Mouse (Mus musculus) kidney, embryonic 16.5 days (tissue): ENCODE results near the gene Nav2. TPM values are rescaled to one million over a fixed set of nuclear protein-coding genes. Genes with fewer than 3 reads are reported as not detected.
A peak's percentile ranks its signal among the peaks of the same experiment; 100 is the strongest.

ENCODE experiments used
- ATAC-seq: fragments of 200-750 bp; cut with Nextera tagmentation; 2 replicates; pipeline ENCODE4 v1.8.0; 2017; ENCODE audit warnings: moderate TSS enrichment; ENCODE audit not compliant: low FRiP score, low TSS enrichment
- H3K27ac ChIP-seq: fragments of 300-500 bp; sonication (generic); 2 replicates; pipeline ENCODE4 v1.5.1; 2014; ENCODE audit warnings: low read length
- H3K27me3 ChIP-seq: fragments of 300-500 bp; sonication (generic); 2 replicates; pipeline ENCODE4 v1.6.1; 2014; ENCODE audit warnings: low read length, control low read depth, mixed read lengths; ENCODE audit not compliant: insufficient read depth
- H3K36me3 ChIP-seq: fragments of 300-500 bp; sonication (generic); 2 replicates; pipeline ENCODE4 v1.6.1; 2014; ENCODE audit warnings: low read length, control low read depth, mixed read lengths; ENCODE audit not compliant: insufficient read depth
- H3K4me1 ChIP-seq: fragments of 300-500 bp; sonication (generic); 2 replicates; pipeline ENCODE4 v1.6.1; 2014; ENCODE audit warnings: low read length, control low read depth, mixed read lengths; ENCODE audit not compliant: insufficient read depth
- H3K4me2 ChIP-seq: fragments of 300-500 bp; sonication (generic); replicated peaks from 2 replicates; pipeline ENCODE4 v1.6.1; 2014; ENCODE audit warnings: low read depth, low read length
- H3K4me3 ChIP-seq: fragments of 300-500 bp; sonication (generic); 2 replicates; pipeline ENCODE4 v1.5.1; 2014; ENCODE audit warnings: mild to moderate bottlenecking, low read length
- H3K9ac ChIP-seq: fragments of 300-500 bp; sonication (generic); replicated peaks from 2 replicates; pipeline ENCODE4 v1.6.1; 2014; ENCODE audit warnings: low read length
- H3K9me3 ChIP-seq: fragments of 300-500 bp; sonication (generic); 2 replicates; pipeline ENCODE4 v1.6.1; 2016; ENCODE audit warnings: low read length, control low read depth
- WGBS: fragments of 180-500 bp; shearing (Covaris S2); extraction: QIAGEN DNeasy Blood & Tissue Kit; methylation state at CpG from one replicate; pipeline ENCODE4 v1.1.7; 2014; 5-methylcytosine and 5-hydroxymethylcytosine counted together
- polyA plus RNA-seq: library from polyadenylated mRNA; unstranded; fragments of >200 nt; fragmentation: Nextera tagmentation; extraction: Ambion mirVana; gene quantifications from 2 replicates; pipeline ENCODE4 v1.2.1, GENCODE M21; 2015

Gene Nav2
- polyA plus RNA-seq, 1 experiment from 2014 or later, result 22.6 TPM

DNA sequence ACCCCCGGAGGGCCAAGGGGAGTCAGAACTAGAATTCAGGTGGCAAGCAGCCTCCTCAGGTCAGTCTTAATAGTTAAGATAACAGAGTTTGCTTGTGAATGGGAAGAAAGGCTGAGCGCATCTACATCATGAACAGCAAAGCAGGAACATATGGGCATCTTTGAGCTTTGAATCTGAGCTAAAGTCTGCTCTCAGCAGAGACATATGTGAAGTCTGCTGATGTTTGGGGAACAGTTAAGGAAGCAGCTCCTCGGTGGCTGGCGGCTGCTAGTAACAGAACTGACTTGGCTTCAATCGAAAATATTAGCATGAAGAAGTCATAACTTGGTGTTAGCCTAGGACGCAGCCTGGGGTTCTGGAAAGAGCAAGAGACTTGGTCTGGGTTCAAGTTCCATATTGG is 102.2 kb downstream of the Nav2 start:
- Histone ChIP-seq H3K9ac (no peak overlapping the region), H3K4me2 (no peak overlapping the region), H3K27me3 (no peaks in the 10 kb centered on the region), H3K27ac (no peak overlapping the region), H3K4me1 (peaks cover 8% of the 10 kb centered on the region; the same call in 1 of the 2 replicates), H3K36me3 (no peaks in the 10 kb centered on the region), H3K9me3 (no peaks in the 10 kb centered on the region), H3K4me3 (no peak overlapping the region)
- no peak for ATAC-seq
- 94% methylated on average over 6 of the region's 6 CpGs for WGBS

DNA sequence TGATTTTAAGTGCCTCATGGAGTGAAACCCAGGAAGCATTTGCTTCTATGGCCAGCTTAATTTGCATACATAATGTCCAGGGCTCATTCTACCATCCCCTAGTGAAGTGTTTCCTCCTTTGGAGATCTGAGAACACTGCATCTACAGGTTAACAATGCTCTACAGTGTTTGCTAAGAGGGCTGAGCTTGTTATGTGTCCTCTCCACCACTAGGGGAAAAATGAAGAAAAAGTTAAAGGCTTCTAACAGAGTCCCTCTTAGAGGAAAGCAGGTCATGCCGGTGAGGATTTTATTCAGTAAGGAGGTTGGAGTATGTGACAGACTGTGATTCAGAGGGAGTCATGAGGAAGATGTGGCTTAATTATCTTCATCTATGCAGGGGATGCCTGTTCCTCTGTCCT is 103.5 kb downstream of the Nav2 start:
- Histone ChIP-seq H3K36me3 (no peaks in the 10 kb centered on the region), H3K27me3 (peaks cover 3% of the 10 kb centered on the region), H3K4me1 (peaks cover 8% of the 10 kb centered on the region; the same call in 1 of the 2 replicates), H3K9ac (no peak overlapping the region), H3K9me3 (no peaks in the 10 kb centered on the region), H3K4me3 (no peak overlapping the region), H3K4me2 (no peak overlapping the region), H3K27ac (no peak overlapping the region)
- ATAC-seq, result no peak
- WGBS, result 33% methylated on average over 1 of the region's 1 CpGs

DNA sequence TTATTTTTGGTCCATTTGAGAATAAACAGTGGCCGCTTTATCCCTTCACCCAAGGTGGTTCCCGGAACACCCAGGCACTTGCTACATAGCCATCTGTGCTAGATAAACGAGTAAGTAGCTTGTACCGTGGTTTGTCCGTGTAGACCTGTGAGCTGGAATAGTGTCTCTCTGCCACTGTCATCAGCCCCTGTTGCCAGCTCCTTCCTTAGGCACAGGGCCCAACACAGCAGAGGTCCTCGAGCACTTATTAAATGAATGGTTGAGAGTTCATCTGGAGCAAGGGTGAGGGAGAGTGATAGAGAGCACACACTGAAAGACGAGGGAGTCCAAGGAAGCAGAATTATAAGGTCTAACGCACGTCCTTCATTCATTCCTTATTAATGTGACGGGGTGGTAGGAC is 106.0 kb downstream of the Nav2 start:
- Histone ChIP-seq H3K27ac (no peak overlapping the region), H3K9ac (no peak overlapping the region), H3K36me3 (no peaks in the 10 kb centered on the region), H3K9me3 (no peaks in the 10 kb centered on the region), H3K27me3 (peaks cover 4% of the 10 kb centered on the region), H3K4me2 (no peak overlapping the region), H3K4me3 (no peak overlapping the region), H3K4me1 (peaks cover 12% of the 10 kb centered on the region; the same call in 1 of the 2 replicates)
- 89% methylated on average over 10 of the region's 10 CpGs for WGBS
- no peak for ATAC-seq

DNA sequence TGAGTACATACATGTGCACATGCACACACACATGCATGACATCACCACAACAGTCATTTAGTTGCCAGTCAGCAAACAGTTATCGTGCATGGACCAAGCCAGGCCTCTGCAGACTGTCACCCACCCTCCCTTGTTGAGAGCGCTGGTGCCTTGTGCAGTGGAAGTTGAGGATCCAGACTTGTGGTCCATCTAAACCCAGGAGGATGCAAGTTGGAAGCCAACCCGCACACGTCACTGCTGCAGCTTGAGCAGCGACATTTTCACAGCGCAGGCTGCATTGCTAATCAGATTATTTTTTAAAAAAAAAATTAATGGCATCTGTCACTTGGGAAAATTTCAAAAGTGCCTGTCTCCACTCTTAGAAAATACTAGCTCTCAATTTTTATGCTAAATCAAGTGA is 106.8 kb downstream of the Nav2 start:
- H3K27ac ChIP-seq, result no peak overlapping the region

DNA sequence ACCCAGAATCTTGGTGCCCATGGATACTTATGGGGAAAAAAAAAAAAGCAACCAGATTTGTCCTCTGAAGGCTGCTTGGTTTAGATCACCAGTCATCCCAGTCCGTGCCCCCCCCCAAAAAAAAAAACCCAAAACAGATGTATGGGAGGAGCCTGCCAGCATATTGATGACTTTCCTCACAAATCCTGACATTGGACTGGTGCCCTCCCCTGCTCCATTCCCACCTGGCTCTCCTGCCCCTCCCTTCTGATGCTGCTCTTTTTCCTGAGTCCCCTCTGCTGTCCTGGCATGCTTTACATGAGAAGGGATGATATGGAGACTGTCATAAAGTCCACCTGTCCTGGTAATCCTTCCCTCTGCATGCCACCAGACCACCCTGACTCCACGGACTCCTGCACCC is 107.6 kb downstream of the Nav2 start:
- Histone ChIP-seq H3K27ac (no peak overlapping the region), H3K9me3 (no peaks in the 10 kb centered on the region), H3K4me3 (no peak overlapping the region), H3K4me2 (no peak overlapping the region), H3K4me1 (peaks cover 12% of the 10 kb centered on the region; the same call in 1 of the 2 replicates), H3K9ac (no peak overlapping the region), H3K27me3 (peaks cover 4% of the 10 kb centered on the region), H3K36me3 (no peaks in the 10 kb centered on the region)
- ATAC-seq, result no peak
- 51% methylated on average over 2 of the region's 2 CpGs for WGBS

More for the DNA sequence above, 106.8 kb downstream of the Nav2 start:
- Histone ChIP-seq H3K36me3 (no peaks in the 10 kb centered on the region), H3K4me1 (peaks cover 12% of the 10 kb centered on the region; the same call in 1 of the 2 replicates), H3K4me2 (no peak overlapping the region), H3K9ac (no peak overlapping the region), H3K4me3 (no peak overlapping the region), H3K9me3 (no peaks in the 10 kb centered on the region), H3K27me3 (peaks cover 4% of the 10 kb centered on the region)
- 90% methylated on average over 6 of the region's 6 CpGs for WGBS
- no peak for ATAC-seq

DNA sequence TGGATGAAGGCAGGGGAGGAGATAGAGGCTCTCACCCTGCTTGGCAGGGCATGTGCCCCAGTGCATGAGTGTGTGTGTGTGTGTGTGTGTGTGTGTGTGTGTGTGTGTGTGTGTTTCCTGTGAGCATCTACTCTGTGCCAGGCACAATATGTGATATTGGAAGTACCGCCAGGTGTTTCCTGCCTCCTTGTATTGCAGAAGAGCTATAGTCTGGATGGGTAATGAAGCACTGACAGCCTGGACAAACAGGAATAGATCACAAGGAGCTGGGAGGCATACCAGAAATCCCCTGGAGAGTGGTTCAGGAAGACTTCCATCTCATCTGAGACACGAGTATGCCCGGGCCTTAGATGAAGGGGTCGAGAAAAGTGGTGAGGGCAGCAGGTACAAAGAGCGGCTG is 109.3 kb downstream of the Nav2 start:
- 68% methylated on average over 5 of the region's 5 CpGs for WGBS

DNA sequence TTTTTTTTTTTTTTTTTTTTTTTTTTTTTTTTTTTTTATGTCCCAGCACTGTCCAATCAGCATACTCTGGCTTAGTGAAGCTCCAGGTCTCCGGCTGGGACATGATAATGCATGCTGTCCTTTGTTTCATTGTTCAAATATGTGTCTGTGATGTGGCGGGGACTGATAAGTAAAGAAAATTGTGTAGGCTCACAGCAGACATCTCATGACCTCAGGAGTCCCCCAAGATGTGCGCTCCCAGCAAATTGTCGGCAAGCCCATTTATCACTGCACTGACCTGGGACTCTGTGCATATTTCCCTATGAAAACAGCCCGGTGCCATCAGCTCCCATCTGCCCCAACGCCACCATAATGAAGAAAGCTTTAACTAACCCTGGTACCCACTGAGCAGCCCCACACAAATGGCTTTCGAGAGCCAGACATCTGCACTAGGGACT is 110.0 kb downstream of the Nav2 start:
- H3K27me3 ChIP-seq, result peaks cover 4% of the 10 kb centered on the region
- no peak overlapping the region for H3K4me3 ChIP-seq
- H3K9ac ChIP-seq, result no peak overlapping the region
- ATAC-seq, result no peak
- H3K36me3 ChIP-seq, result no peaks in the 10 kb centered on the region
- no peaks in the 10 kb centered on the region for H3K9me3 ChIP-seq
- no peak overlapping the region for H3K27ac ChIP-seq
- H3K4me2 ChIP-seq, result no peak overlapping the region
- H3K4me1 ChIP-seq, result peaks cover 9% of the 10 kb centered on the region; the same call in 1 of the 2 replicates
- WGBS, result 48% methylated on average over 7 of the region's 7 CpGs

More for the DNA sequence above, 109.3 kb downstream of the Nav2 start:
- Histone ChIP-seq H3K4me3 (no peak overlapping the region), H3K27ac (no peak overlapping the region), H3K27me3 (peaks cover 4% of the 10 kb centered on the region), H3K9me3 (no peaks in the 10 kb centered on the region), H3K9ac (no peak overlapping the region), H3K4me2 (no peak overlapping the region), H3K36me3 (no peaks in the 10 kb centered on the region), H3K4me1 (peaks cover 12% of the 10 kb centered on the region; the same call in 1 of the 2 replicates)
- ATAC-seq, result peak; percentile 18; the same call in 1 of the 2 replicates

DNA sequence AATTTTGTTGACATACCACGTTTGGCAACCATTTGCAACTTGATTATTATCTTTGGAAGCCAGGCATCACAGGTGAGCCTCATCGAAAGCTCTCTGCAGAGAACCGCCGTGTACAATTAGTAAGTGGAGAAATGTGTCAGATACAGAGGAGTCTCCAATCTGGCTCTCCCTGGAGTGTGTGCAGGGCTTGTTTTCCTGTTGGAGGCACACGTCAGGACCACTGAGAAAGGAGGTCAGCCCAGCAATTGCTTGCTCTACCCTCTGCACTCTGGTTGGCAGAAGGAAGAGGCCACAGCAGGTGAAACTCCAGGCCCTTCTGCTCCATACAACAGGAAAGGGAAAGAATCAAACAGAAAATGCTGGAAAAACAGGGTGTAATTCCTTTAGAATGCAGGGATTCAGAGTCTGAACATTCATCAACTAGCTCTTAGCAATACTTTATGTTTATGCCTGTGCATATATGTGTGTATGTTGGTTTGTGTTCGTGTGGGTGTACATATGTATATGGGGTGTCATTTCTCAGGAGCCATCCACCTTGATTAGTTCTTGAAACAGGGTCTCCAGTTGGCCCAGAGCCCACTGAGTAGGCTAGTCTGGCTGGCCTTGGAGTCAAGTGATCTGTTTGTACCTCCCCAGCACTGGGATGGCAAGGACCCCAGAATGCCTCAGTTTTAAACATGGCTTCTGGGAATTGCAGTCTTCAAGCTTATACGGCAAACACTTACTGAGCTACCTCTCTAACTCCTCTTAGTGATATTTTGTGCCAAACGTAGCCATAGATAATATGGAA is 116.7 kb downstream of the Nav2 start:
- Histone ChIP-seq H3K27me3 (no peaks in the 10 kb centered on the region), H3K9ac (no peak overlapping the region), H3K4me3 (no peak overlapping the region), H3K27ac (no peak overlapping the region), H3K36me3 (no peaks in the 10 kb centered on the region), H3K9me3 (no peaks in the 10 kb centered on the region), H3K4me2 (no peak overlapping the region), H3K4me1 (no peaks in the 10 kb centered on the region)
- ATAC-seq, result no peak
- 72% methylated on average over 8 of the region's 8 CpGs for WGBS

DNA sequence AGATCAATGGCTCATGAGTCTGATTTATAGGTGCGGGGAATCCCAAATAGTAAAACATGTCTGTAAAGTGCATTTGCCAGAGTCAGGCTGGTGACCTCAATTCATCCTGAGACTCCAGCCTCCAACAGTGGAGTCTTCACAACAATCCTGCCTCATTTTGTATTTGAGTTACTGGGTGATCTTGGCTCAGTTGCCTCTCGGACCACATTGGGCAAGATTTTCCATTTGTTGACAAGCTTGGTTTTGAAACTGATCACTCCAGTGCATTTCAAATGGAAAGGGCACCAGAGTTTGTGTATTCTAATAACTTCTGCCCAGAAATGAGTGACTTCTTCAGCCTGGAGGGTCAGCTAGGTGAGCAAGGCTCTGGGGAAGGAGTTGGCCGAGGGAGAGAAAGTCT is 117.5 kb downstream of the Nav2 start:
- H3K4me2 ChIP-seq, result no peak overlapping the region
- H3K4me1 ChIP-seq, result no peaks in the 10 kb centered on the region
- H3K4me3 ChIP-seq, result no peak overlapping the region
- H3K27me3 ChIP-seq, result no peaks in the 10 kb centered on the region
- H3K9me3 ChIP-seq, result no peaks in the 10 kb centered on the region
- no peaks in the 10 kb centered on the region for H3K36me3 ChIP-seq
- H3K27ac ChIP-seq, result no peak overlapping the region
- H3K9ac ChIP-seq, result no peak overlapping the region
- no peak for ATAC-seq
- WGBS, result 89% methylated on average over 3 of the region's 3 CpGs

DNA sequence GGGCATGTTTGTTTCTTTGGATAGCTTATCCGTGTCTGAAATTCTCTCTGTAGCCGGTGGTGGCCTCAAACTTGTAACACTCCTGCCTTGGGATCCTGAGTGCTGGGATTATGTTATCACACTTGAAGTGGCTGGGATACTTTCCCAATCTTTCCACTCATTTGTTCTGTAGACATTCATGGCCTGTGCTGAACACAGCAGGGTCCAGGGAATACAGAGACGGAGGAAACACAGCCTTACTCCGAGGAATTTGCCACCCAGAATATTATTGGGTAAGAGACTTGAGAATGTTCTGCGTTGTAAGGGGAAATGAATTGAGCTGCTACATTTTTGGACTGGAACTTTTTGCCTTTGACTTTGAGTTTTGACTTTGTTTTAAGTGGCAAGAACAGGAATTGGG is 118.0 kb downstream of the Nav2 start:
- H3K9ac ChIP-seq, result no peak overlapping the region
- H3K36me3 ChIP-seq, result no peaks in the 10 kb centered on the region
- no peaks in the 10 kb centered on the region for H3K9me3 ChIP-seq
- ATAC-seq, result no peak
- WGBS, result 83% methylated on average over 5 of the region's 5 CpGs
- no peak overlapping the region for H3K4me2 ChIP-seq
- H3K4me3 ChIP-seq, result no peak overlapping the region
- H3K27ac ChIP-seq, result no peak overlapping the region
- no peaks in the 10 kb centered on the region for H3K27me3 ChIP-seq
- no peaks in the 10 kb centered on the region for H3K4me1 ChIP-seq
